Mouse (Mus musculus) liver, adult 2 months (tissue): Measurements from ENCODE around the gene Plvap. TPM values are rescaled to one million over a fixed set of nuclear protein-coding genes. Genes with fewer than 3 reads are reported as not detected.
A peak's percentile ranks its signal among the peaks of the same experiment; 100 is the strongest.

Source experiments
- DNase-seq: peaks from one replicate; pipeline ENCODE4 v3.0.0-alpha.2; 2011; ENCODE audit warnings: low read depth, low spot score; ENCODE audit errors: extremely low read depth
- H3K27ac ChIP-seq: fragments of 200-500 bp; replicated peaks from 2 replicates; pipeline ENCODE4 v1.5.1; 2012; ENCODE audit warnings: low read depth, mild to moderate bottlenecking, control low read depth, inconsistent platforms, low read length; ENCODE audit not compliant: insufficient read depth
- H3K27me3 ChIP-seq: fragments of 200-500 bp; 2 replicates; pipeline ENCODE4 v1.6.1; 2012; ENCODE audit warnings: mild to moderate bottlenecking, moderate library complexity, low read length, inconsistent platforms; ENCODE audit not compliant: control insufficient read depth, insufficient read depth
- H3K36me3 ChIP-seq: fragments of 200-500 bp; 2 replicates; pipeline ENCODE4 v1.6.1; 2012; ENCODE audit warnings: low read length, inconsistent platforms; ENCODE audit not compliant: control insufficient read depth, insufficient read depth
- H3K4me1 ChIP-seq: fragments of 200-500 bp; 2 replicates; pipeline ENCODE4 v1.6.1; 2011; ENCODE audit warnings: low read length; ENCODE audit not compliant: control insufficient read depth, insufficient read depth
- H3K4me3 ChIP-seq: fragments of 200-500 bp; 2 replicates; pipeline ENCODE4 v1.5.1; 2011; ENCODE audit warnings: low read depth, mild to moderate bottlenecking, control low read depth, low read length, moderate library complexity; ENCODE audit not compliant: insufficient read depth
- H3K79me2 ChIP-seq: fragments of 200-500 bp; 2 replicates; pipeline ENCODE4 v1.6.1; 2012; ENCODE audit warnings: inconsistent platforms, mild to moderate bottlenecking, low read length, moderate library complexity; ENCODE audit not compliant: control insufficient read depth, insufficient read depth
- H3K9ac ChIP-seq: fragments of 200-500 bp; 2 replicates; pipeline ENCODE4 v1.6.1; 2012; ENCODE audit warnings: low read depth, mild to moderate bottlenecking, control low read depth, inconsistent platforms, low read length
- CTCF ChIP-seq: fragments of 200-500 bp; IDR thresholded peaks from 2 replicates; pipeline ENCODE4 v1.5.1; 2011; ENCODE audit warnings: low read depth, low read length, control low read depth
- POLR2A ChIP-seq: fragments of 200-500 bp; IDR thresholded peaks from 2 replicates; pipeline ENCODE4 v1.6.1; 2011; ENCODE audit warnings: low read length, control low read depth; ENCODE audit not compliant: insufficient read depth; ENCODE audit errors: extremely low read depth
- WGBS: fragments of 180-500 bp; shearing (Covaris S2); methylation state at CpG from one replicate; pipeline ENCODE4 v1.1.7; 2018; 5-methylcytosine and 5-hydroxymethylcytosine counted together
- polyA plus RNA-seq: library from polyadenylated mRNA; depleted of rRNA; stranded (reverse); fragments of >200 nt; gene quantifications from 2 replicates; pipeline ENCODE4 v1.2.3, GENCODE M21; 2012
- total RNA-seq: library from RNA; depleted of rRNA; stranded (reverse); fragments of >200 nt; gene quantifications from 2 replicates; pipeline ENCODE4 v1.2.3, GENCODE M21; 2014

Plvap gene
- total and polyA plus RNA-seq, 2 experiments: 15.3 to 128 TPM

DNA sequence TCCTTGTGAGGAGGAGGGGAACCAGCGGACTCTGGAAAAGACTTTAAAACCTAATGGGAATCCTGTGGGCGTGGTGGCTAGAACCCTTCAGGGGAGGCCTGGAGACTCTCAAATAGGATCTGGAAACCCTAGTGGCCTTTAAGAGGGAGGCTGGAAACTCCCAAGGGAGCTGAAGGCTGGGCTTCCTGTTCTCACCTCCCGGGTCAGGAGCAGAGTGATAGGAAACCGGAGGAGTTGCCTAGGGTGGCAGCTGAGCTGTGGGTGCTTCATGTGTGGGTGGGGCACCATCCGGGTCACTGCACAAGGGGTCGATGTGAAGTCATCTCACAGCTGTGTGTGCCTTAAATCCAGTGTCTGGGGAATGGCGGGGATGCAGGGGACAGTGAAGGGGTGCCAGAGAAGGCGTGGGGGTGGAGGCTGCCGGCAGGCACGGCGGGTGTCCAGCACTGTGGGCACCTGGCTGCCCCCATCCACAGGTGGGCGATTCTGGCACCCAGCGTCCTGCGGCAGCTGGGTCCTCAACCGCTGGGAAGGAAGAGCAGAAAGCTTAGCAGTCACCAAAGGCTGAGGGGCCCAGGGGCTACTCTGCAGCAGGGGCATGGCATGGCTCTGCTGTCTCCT is 13.6 kb downstream of the Plvap start:
- Histone ChIP-seq H3K4me1 (peaks cover 16% of the 10 kb centered on the region), H3K4me3 (no peak overlapping the region), H3K79me2 (no peaks in the 10 kb centered on the region), H3K36me3 (no peaks in the 10 kb centered on the region), H3K27me3 (no peaks in the 10 kb centered on the region), H3K27ac (peak overlapping the region; percentile 58), H3K9ac (peak overlapping the region; percentile 24)
- TF ChIP-seq POLR2A (no peak), CTCF (no peak)
- no peak for DNase-seq
- 34% methylated on average over 15 of the region's 15 CpGs for WGBS

DNA sequence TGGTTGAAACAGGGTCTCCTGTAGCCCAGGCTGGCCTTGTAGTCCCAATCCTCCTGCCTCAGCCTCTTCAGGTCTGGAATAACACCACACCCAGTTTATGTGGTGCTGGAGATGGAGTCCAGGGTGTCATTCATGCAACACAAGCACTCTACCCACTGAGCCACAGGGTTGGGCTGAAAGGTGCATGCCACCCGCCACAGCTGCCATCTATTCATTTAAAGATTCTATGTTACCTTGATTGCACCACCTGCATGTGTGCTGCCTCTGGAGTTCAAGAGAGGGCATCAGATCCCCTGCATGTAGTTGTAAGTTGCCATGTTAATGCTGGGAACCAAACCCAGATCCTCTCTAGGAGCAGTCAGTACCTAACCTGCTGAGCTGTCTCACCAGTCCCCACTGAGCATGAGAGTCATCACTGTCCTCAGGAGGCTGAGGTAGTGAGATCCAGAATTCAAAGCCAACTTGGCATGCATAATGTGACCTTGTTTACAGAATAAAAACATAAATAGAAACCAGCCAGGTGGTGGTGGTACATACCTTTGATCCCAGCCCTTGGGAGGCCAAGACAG is 14.4 kb downstream of the Plvap start:
- H3K27me3 ChIP-seq: no peaks in the 10 kb centered on the region
- no peaks in the 10 kb centered on the region for H3K36me3 ChIP-seq
- 95% methylated on average over 1 of the region's 1 CpGs for WGBS
- DNase-seq: peak; percentile 37
- H3K9ac ChIP-seq: no peak overlapping the region
- no peaks in the 10 kb centered on the region for H3K79me2 ChIP-seq
- no peak for TF ChIP-seq POLR2A
- TF ChIP-seq CTCF: no peak
- no peak overlapping the region; the same call in 1 of the 2 replicates for H3K27ac ChIP-seq
- no peak overlapping the region for H3K4me3 ChIP-seq
- peaks cover 16% of the 10 kb centered on the region for H3K4me1 ChIP-seq

DNA sequence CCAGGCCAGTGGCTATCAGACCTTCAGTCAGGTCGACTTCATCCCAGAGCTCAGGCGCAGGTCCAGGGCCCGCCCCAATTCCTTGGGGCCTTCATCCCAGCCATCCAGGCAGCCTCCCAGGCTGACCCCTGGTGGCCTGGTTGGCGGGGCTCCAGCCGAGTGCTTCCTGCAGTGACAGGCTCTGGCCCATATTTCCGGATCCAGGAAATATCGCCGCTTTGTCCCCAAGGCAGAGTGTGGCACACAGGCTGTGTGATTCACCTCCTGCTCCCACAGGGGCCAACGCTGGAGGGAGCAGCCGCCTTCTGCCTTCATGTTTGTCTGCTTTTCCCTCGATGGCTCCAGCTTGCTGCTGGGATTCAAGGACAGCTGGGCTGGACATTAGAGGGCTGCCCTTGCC is 15.1 kb downstream of the Plvap start:
- WGBS: 23% methylated on average over 11 of the region's 11 CpGs
- Histone ChIP-seq H3K9ac (no peak overlapping the region), H3K4me1 (peaks cover 16% of the 10 kb centered on the region), H3K27me3 (no peaks in the 10 kb centered on the region), H3K36me3 (no peaks in the 10 kb centered on the region), H3K4me3 (no peak overlapping the region), H3K27ac (peak overlapping the region; percentile 64), H3K79me2 (no peaks in the 10 kb centered on the region)
- DNase-seq: peak; percentile 56
- TF ChIP-seq CTCF (peak; percentile 45), POLR2A (no peak)

DNA sequence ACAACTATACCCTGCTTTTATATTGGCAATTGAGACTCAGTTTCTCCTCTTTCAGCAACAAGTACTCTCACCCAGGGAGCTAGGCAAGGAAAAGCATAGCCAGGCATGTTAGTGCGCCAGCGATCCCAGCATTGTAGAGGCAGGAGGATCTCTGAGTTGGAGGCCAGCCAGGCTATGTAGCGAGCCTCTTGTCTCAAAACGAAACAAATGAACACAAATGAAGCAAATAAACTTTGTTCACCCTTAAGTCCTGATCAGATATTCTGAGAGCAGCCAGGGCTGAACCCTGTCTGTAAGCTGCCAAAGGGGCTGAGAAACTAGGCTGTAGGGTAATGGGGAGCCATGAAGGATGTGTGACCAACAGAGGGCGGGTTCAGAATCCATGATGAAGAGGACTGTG is 15.7 kb downstream of the Plvap start:
- Histone ChIP-seq H3K27me3 (no peaks in the 10 kb centered on the region), H3K27ac (peak overlapping the region; percentile 53), H3K9ac (no peak overlapping the region), H3K36me3 (no peaks in the 10 kb centered on the region), H3K4me3 (no peak overlapping the region), H3K79me2 (no peaks in the 10 kb centered on the region), H3K4me1 (peaks cover 16% of the 10 kb centered on the region)
- no peak for DNase-seq
- TF ChIP-seq POLR2A (no peak), CTCF (no peak)
- WGBS: 55% methylated on average over 5 of the region's 5 CpGs

DNA sequence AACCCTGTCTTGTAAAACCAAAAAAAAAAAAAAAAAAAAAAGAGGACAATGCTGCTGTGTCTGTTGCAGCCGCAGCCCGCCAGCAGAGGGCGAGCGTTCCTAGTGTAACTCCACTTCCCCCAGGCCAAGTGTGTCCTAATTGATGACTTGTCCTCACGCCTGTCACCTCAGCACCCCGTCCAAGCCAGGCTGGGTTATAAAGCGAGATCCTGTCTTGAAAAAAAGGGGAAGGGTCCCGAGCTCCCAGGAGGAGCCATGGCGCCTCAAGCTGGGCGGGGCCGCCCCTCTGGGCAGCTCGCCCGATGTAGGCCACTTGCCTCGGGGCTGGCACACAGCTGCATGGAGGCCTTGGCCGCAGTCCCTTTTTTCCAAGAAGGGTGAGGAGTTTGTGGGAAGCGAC is 16.5 kb downstream of the Plvap start:
- Histone ChIP-seq H3K4me1 (peaks cover 16% of the 10 kb centered on the region), H3K9ac (0 out of 2 replicates have a peak overlapping the region, but pooled peaks have one; percentile 26)

DNA sequence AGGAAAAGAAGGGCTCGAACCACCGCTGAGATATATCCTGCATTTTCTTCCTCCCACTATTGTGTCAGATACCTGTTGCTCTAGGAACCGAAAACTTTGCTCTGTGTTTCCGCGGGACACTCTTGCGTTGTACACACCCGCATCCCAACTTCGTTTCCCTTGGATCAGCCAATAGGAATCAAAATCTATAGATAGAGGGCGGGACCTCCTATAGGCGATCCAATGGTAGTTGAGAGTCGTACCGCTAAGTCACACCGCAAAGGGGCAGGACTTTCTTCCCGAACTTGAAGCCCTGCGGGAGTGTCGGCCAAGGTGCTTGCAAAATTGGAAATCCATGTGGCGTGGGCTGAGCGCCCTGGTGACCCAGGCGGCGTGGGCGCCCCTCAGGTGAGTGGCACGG is 23.1 kb downstream of the Plvap start:
- WGBS: 0% methylated on average over 22 of the region's 22 CpGs
- peak; percentile 85 for DNase-seq

More for the DNA sequence above, 16.5 kb downstream of the Plvap start:
- 17% methylated on average over 16 of the region's 16 CpGs for WGBS
- H3K27ac ChIP-seq: no peak overlapping the region
- peak; percentile 90 for TF ChIP-seq CTCF
- TF ChIP-seq POLR2A: no peak
- H3K27me3 ChIP-seq: no peaks in the 10 kb centered on the region
- no peaks in the 10 kb centered on the region for H3K79me2 ChIP-seq
- H3K4me3 ChIP-seq: no peak overlapping the region
- H3K36me3 ChIP-seq: no peaks in the 10 kb centered on the region
- DNase-seq: peak; percentile 62

More for the DNA sequence above, 23.1 kb downstream of the Plvap start:
- Histone ChIP-seq H3K4me1 (peaks cover 6% of the 10 kb centered on the region), H3K27me3 (no peaks in the 10 kb centered on the region), H3K9ac (peak overlapping the region; percentile 77), H3K4me3 (peak overlapping the region; percentile 75), H3K36me3 (no peaks in the 10 kb centered on the region), H3K27ac (peak overlapping the region; percentile 67), H3K79me2 (peaks cover 6% of the 10 kb centered on the region; the same call in 1 of the 2 replicates)
- 0 out of 2 replicates have a peak, but pooled peaks have one; percentile 49 for TF ChIP-seq POLR2A
- no peak for TF ChIP-seq CTCF
